ENCODE assay signal across 15 mouse cellular contexts in genomic region chrX:102926707-102927106, GRCm38 (mm10). TPM values are rescaled to one million over a fixed set of nuclear protein-coding genes. Genes with fewer than 3 reads are reported as not detected.
DNase-seq lines count a peak whose midpoint lies in the region; ATAC-seq and TF ChIP-seq lines count a peak whose summit lies in the region.
"Not testable (repeated sequence)": the region's sequence is repeated elsewhere in the genome, so short reads cannot be mapped to it uniquely, and the experiment has no call there.
"Had no signal": no experiment of that assay in that cellular context is flagged by ENCODE, and none has a peak within 500 bp of the region (broad histone marks: within the 10 kb centered on the region; RNA-seq: fewer than 3 reads in every experiment).

No protein-coding gene starts in this region.

- H3K4me2 ChIP-seq in forebrain, postnatal 0 days (ENCODE audit: low read depth); hindbrain, embryonic 15.5 days; lung, postnatal 0 days (replicated peaks; ENCODE audit: low read depth, low read length); neural tube, embryonic 13.5 days: not testable (repeated sequence)

- not testable (repeated sequence) for TF ChIP-seq EP300 in lung, postnatal 0 days (IDR thresholded peaks at IDR 0.05)

- ATAC-seq in common myeloid progenitor, adult 5-6 weeks (replicated peaks; ENCODE audit: low read depth, poor library complexity, severe bottlenecking), result 0 out of 2 replicates have a peak, but pooled peaks have one; percentile 54
- ATAC-seq in forebrain, postnatal 0 days, result peak; percentile 62
- peak; percentile 75; the same call in 1 of the 2 replicates for ATAC-seq in hindbrain, embryonic 15.5 days (ENCODE audit: low FRiP score, low read depth)
- not testable (repeated sequence) for ATAC-seq in lung, postnatal 0 days
- ATAC-seq in neural tube, embryonic 13.5 days (ENCODE audit: low read depth), result peak; percentile 59; the same call in 1 of the 2 replicates

- H3K27me3 ChIP-seq in forebrain, postnatal 0 days (ENCODE audit: insufficient read depth, low read length); hindbrain, embryonic 15.5 days; lung, postnatal 0 days (replicated peaks; ENCODE audit: insufficient read depth, low read length): not testable (repeated sequence)
- peaks cover 17% of the 10 kb centered on the region for H3K27me3 ChIP-seq in neural tube, embryonic 13.5 days

- not testable (repeated sequence) for H3K36me3 ChIP-seq in forebrain, postnatal 0 days (ENCODE audit: insufficient read depth); hindbrain, embryonic 15.5 days; lung, postnatal 0 days (ENCODE audit: insufficient read depth, low read length); neural tube, embryonic 13.5 days

- WGBS in forebrain, postnatal 0 days, result 35% methylated on average over 4 of the region's 4 CpGs
- 37% methylated on average over 4 of the region's 4 CpGs for WGBS in hindbrain, embryonic 15.5 days
- 13% methylated on average over 4 of the region's 4 CpGs for WGBS in lung, postnatal 0 days
- 30% methylated on average over 4 of the region's 4 CpGs for WGBS in neural tube, embryonic 13.5 days

- not testable (repeated sequence) for H3K27ac ChIP-seq in forebrain, postnatal 0 days (ENCODE audit: low read depth, low read length); hindbrain, embryonic 15.5 days (replicated peaks); layer of hippocampus, adult 2 months; lung, postnatal 0 days (ENCODE audit: low read length); neural tube, embryonic 13.5 days (replicated peaks)

- not testable (repeated sequence) for H3K9me3 ChIP-seq in forebrain, postnatal 0 days (ENCODE audit: low read length); hindbrain, embryonic 15.5 days; lung, postnatal 0 days (ENCODE audit: low read length); neural tube, embryonic 13.5 days

- H3K9ac ChIP-seq in forebrain, postnatal 0 days; hindbrain, embryonic 15.5 days; lung, postnatal 0 days (replicated peaks; ENCODE audit: low read depth); neural tube, embryonic 13.5 days: not testable (repeated sequence)

- H3K4me1 ChIP-seq in forebrain, postnatal 0 days (ENCODE audit: insufficient read depth); hindbrain, embryonic 15.5 days (replicated peaks); lung, postnatal 0 days (ENCODE audit: insufficient read depth, low read depth, low read length); neural tube, embryonic 13.5 days (replicated peaks): not testable (repeated sequence)

- peak; percentile 49 for TF ChIP-seq CTCF in forebrain, postnatal 0 days (IDR thresholded peaks at IDR 0.05; ENCODE audit: low read depth)
- peak; percentile 69 for TF ChIP-seq CTCF in layer of hippocampus, adult 2 months (conservative IDR thresholded peaks at IDR 0.05)
- peak; percentile 59 for TF ChIP-seq CTCF in lung, postnatal 0 days (IDR thresholded peaks at IDR 0.05)

- H3K4me3 ChIP-seq in forebrain, postnatal 0 days (ENCODE audit: low read depth, low read length); hindbrain, embryonic 15.5 days; layer of hippocampus, adult 2 months; lung, postnatal 0 days (ENCODE audit: low read depth, low read length); neural tube, embryonic 13.5 days: not testable (repeated sequence)

- DNase-seq in adrenal gland, postnatal 14 days, result peak; percentile 35
- DNase-seq in forebrain, postnatal 0 days, result peak; percentile 6
- peak; percentile 10 to 32 for DNase-seq in layer of hippocampus, adult 2 months (ENCODE audit: low spot score in 2 of 2)
- not testable (repeated sequence) for DNase-seq in lung, postnatal 0 days (ENCODE audit: low spot score)
- peak; percentile 17 for DNase-seq in urinary bladder, postnatal 14 days (ENCODE audit: low spot score)

RNA-seq across cellular contexts. Expression of gene 1700018G05Rik, which starts 1.5 kb away (rescaled TPM):
- not detected in 2 replicates for total RNA-seq in adrenal gland, postnatal 14 days (2021)
- not detected in 2 replicates for total RNA-seq in common myeloid progenitor, adult 5-6 weeks (2017)
- total RNA-seq in forebrain, postnatal 0 days (2014; rRNA removed), result not detected in 2 replicates
- not detected in 2 replicates for polyA plus RNA-seq in forebrain, postnatal 0 days (2015; fragmentation: Nextera tagmentation; extraction: Ambion mirVana)
- not detected in 2 replicates for polyA plus RNA-seq in hindbrain, embryonic 15.5 days (2015; fragmentation: Nextera tagmentation; extraction: Ambion mirVana)
- total RNA-seq in layer of hippocampus, adult 2 months (2021), result not detected
- polyA plus RNA-seq in lung, postnatal 0 days (2015; fragmentation: Nextera tagmentation; extraction: Ambion mirVana), result not detected in 2 replicates
- polyA plus RNA-seq in neural tube, embryonic 13.5 days (2015; fragmentation: Nextera tagmentation; extraction: Ambion mirVana), result not detected in 2 replicates
- total RNA-seq: gastrocnemius, adult 18-20 months; MEL had no signal
- polyA plus RNA-seq: embryonic facial prominence, embryonic 13.5 days; heart, embryonic 14.5 days; kidney, embryonic 15.5 days; limb, embryonic 13.5 days had no signal

RNA-seq across cellular contexts. Expression of gene 1700011M02Rik, which starts 18.0 kb away (rescaled TPM):
- not detected in 2 replicates for total RNA-seq in adrenal gland, postnatal 14 days (2021)
- total RNA-seq in common myeloid progenitor, adult 5-6 weeks (2017), result not detected in 2 replicates
- total RNA-seq in forebrain, postnatal 0 days (2014; rRNA removed), result not detected in 2 replicates
- not detected in 2 replicates for polyA plus RNA-seq in forebrain, postnatal 0 days (2015; fragmentation: Nextera tagmentation; extraction: Ambion mirVana)
- polyA plus RNA-seq in hindbrain, embryonic 15.5 days (2015; fragmentation: Nextera tagmentation; extraction: Ambion mirVana), result not detected in 2 replicates
- total RNA-seq in layer of hippocampus, adult 2 months (2021), result not detected
- polyA plus RNA-seq in lung, postnatal 0 days (2015; fragmentation: Nextera tagmentation; extraction: Ambion mirVana), result not detected in 2 replicates
- not detected in 2 replicates for polyA plus RNA-seq in neural tube, embryonic 13.5 days (2015; fragmentation: Nextera tagmentation; extraction: Ambion mirVana)
- total RNA-seq: adrenal gland, adult 8-10 months; gastrocnemius, adult 18-20 months; MEL had no signal
- polyA plus RNA-seq: embryonic facial prominence, embryonic 13.5 days; heart, embryonic 14.5 days; kidney, embryonic 15.5 days; limb, embryonic 13.5 days had no signal

RNA-seq across cellular contexts. Expression of gene Dmrtc1a, which starts 18.2 kb away (rescaled TPM):
- 0.33 TPM in 1 of 2 replicates, not detected in the other for total RNA-seq in adrenal gland, postnatal 14 days (2021)
- total RNA-seq in common myeloid progenitor, adult 5-6 weeks (2017), result not detected in 2 replicates
- total RNA-seq in forebrain, postnatal 0 days (2014; rRNA removed), result 2.2 and 4.5 TPM in 2 replicates
- polyA plus RNA-seq in forebrain, postnatal 0 days (2015; fragmentation: Nextera tagmentation; extraction: Ambion mirVana), result 4.6 and 4.8 TPM in 2 replicates
- 0.94 and 1.1 TPM in 2 replicates for polyA plus RNA-seq in hindbrain, embryonic 15.5 days (2015; fragmentation: Nextera tagmentation; extraction: Ambion mirVana)
- 1 to 10 TPM; 5.6 to 6.6 TPM for total RNA-seq in layer of hippocampus, adult 2 months (2021)
- polyA plus RNA-seq in lung, postnatal 0 days (2015; fragmentation: Nextera tagmentation; extraction: Ambion mirVana), result 0.33 and 0.38 TPM in 2 replicates
- 0.87 and 2.1 TPM in 2 replicates for polyA plus RNA-seq in neural tube, embryonic 13.5 days (2015; fragmentation: Nextera tagmentation; extraction: Ambion mirVana)
- total RNA-seq: gastrocnemius, adult 18-20 months; MEL had no signal

RNA-seq across cellular contexts. Expression of gene 1700031F05Rik, which starts 58.9 kb away (rescaled TPM):
- not detected in 2 replicates for total RNA-seq in adrenal gland, postnatal 14 days (2021)
- not detected in 2 replicates for total RNA-seq in common myeloid progenitor, adult 5-6 weeks (2017)
- total RNA-seq in forebrain, postnatal 0 days (2014; rRNA removed), result not detected in 2 replicates
- polyA plus RNA-seq in forebrain, postnatal 0 days (2015; fragmentation: Nextera tagmentation; extraction: Ambion mirVana), result not detected in 2 replicates
- polyA plus RNA-seq in hindbrain, embryonic 15.5 days (2015; fragmentation: Nextera tagmentation; extraction: Ambion mirVana), result not detected in 2 replicates
- not detected for total RNA-seq in layer of hippocampus, adult 2 months (2021)
- polyA plus RNA-seq in lung, postnatal 0 days (2015; fragmentation: Nextera tagmentation; extraction: Ambion mirVana), result not detected in 2 replicates
- polyA plus RNA-seq in neural tube, embryonic 13.5 days (2015; fragmentation: Nextera tagmentation; extraction: Ambion mirVana), result not detected in 2 replicates
- total RNA-seq: adrenal gland, adult 8-10 months; gastrocnemius, adult 18-20 months; MEL had no signal
- polyA plus RNA-seq: embryonic facial prominence, embryonic 13.5 days; heart, embryonic 14.5 days; kidney, embryonic 15.5 days; limb, embryonic 13.5 days had no signal
